Mouse (Mus musculus) C2C12 (cell line): ENCODE measurements around the gene Colgalt2. TPM values are rescaled to one million over a fixed set of nuclear protein-coding genes. Genes with fewer than 3 reads are reported as not detected.

Experiments used
- H3K27me3 ChIP-seq: one replicate; pipeline ENCODE4 v1.6.1; 2011; ENCODE audit not compliant: control insufficient read depth, insufficient read depth, insufficient read length
- H3K36me3 ChIP-seq: one replicate; pipeline ENCODE4 v1.6.1; 2011; ENCODE audit not compliant: control insufficient read depth, insufficient read depth
- H3K4me3 ChIP-seq: one replicate; pipeline ENCODE4 v1.5.1; 2011; ENCODE audit warnings: mild to moderate bottlenecking, control low read depth; ENCODE audit not compliant: poor library complexity, insufficient read depth, severe bottlenecking
- H3K79me2 ChIP-seq: one replicate; pipeline ENCODE4 v1.6.1; 2011; ENCODE audit not compliant: control insufficient read depth, insufficient read depth
- H3K79me3 ChIP-seq: one replicate; pipeline ENCODE4 v1.6.1; 2011; ENCODE audit warnings: low read depth, control low read depth
- H3ac ChIP-seq: one replicate; pipeline ENCODE3; 2011; ENCODE audit warnings: low read depth; ENCODE audit not compliant: control insufficient read depth, insufficient read length
- CEBPB ChIP-seq: IDR thresholded peaks from one replicate; pipeline ENCODE4 v1.6.1; 2011; ENCODE audit warnings: low read depth, mild to moderate bottlenecking, control low read depth, moderate library complexity
- CTCF ChIP-seq: IDR thresholded peaks from one replicate; pipeline ENCODE4 v1.5.1; 2011; ENCODE audit not compliant: control insufficient read depth, insufficient read depth, insufficient read length
- FOSL1 ChIP-seq: IDR thresholded peaks from one replicate; pipeline ENCODE4 v1.8.0; 2011; ENCODE audit warnings: mild to moderate bottlenecking, low read length; ENCODE audit not compliant: poor library complexity, insufficient read depth, severe bottlenecking
- MAX ChIP-seq: IDR thresholded peaks from one replicate; pipeline ENCODE4 v1.6.1; 2011; ENCODE audit warnings: mild to moderate bottlenecking, control low read depth
- MYOD1 ChIP-seq: IDR thresholded peaks from one replicate; pipeline ENCODE4 v1.6.1; 2011; ENCODE audit warnings: low read depth; ENCODE audit not compliant: control insufficient read depth, insufficient read length
- MYOG ChIP-seq: IDR thresholded peaks from one replicate; pipeline ENCODE4 v1.6.1; 2011; ENCODE audit not compliant: control insufficient read depth, insufficient read length; ENCODE audit errors: extremely low read depth
- USF1 ChIP-seq: IDR thresholded peaks from one replicate; pipeline ENCODE4 v1.6.1; 2011; ENCODE audit warnings: low read depth, mild to moderate bottlenecking, control low read depth, moderate library complexity
- polyA plus RNA-seq: library from polyadenylated mRNA; unstranded; fragments of >200 nt; fragmentation: generic; extraction: Trizol; gene quantifications from one replicate; pipeline ENCODE4 v1.2.1, GENCODE M21; 2012; ENCODE audit warnings: missing spikeins

Colgalt2 gene
- polyA plus RNA-seq, 1 experiment: 0.02 TPM

- Histone ChIP-seq H3K4me3 (no peak overlapping the region), H3K79me2 (no peaks in the 10 kb centered on the region), H3K27me3 (no peaks in the 10 kb centered on the region), H3ac (no peak overlapping the region), H3K79me3 (no peaks in the 10 kb centered on the region), H3K36me3 (no peaks in the 10 kb centered on the region)
- no peak for TF ChIP-seq CEBPB
- no peak for TF ChIP-seq MYOD1
- no peak for TF ChIP-seq MYOG
- TF ChIP-seq MAX: no peak
- TF ChIP-seq USF1: peak; percentile 34
- peak; percentile 21 for TF ChIP-seq CTCF
- TF ChIP-seq FOSL1: no peak
These were observed 125.5 kb downstream of the Colgalt2 start for GRCm38 (mm10) chr1:152524987-152525648.

- no peaks in the 10 kb centered on the region for H3K27me3 ChIP-seq
- H3K79me3 ChIP-seq: no peaks in the 10 kb centered on the region
- no peaks in the 10 kb centered on the region for H3K36me3 ChIP-seq
- H3K4me3 ChIP-seq: no peak overlapping the region
- no peaks in the 10 kb centered on the region for H3K79me2 ChIP-seq
- H3ac ChIP-seq: no peak overlapping the region
- TF ChIP-seq USF1: peak; percentile 31
- TF ChIP-seq FOSL1: no peak
These were observed 126.5 kb downstream of the Colgalt2 start for GRCm38 (mm10) chr1:152526154-152526553.

- Histone ChIP-seq H3ac (no peak overlapping the region), H3K79me2 (no peaks in the 10 kb centered on the region), H3K79me3 (no peaks in the 10 kb centered on the region), H3K27me3 (no peaks in the 10 kb centered on the region), H3K36me3 (peaks cover 3% of the 10 kb centered on the region), H3K4me3 (no peak overlapping the region)
- TF ChIP-seq MAX: no peak
- no peak for TF ChIP-seq CTCF
- no peak for TF ChIP-seq USF1
- TF ChIP-seq MYOG: no peak
- TF ChIP-seq FOSL1: no peak
These were observed 128.6 kb downstream of the Colgalt2 start for GRCm38 (mm10) chr1:152528214-152528613.

- Histone ChIP-seq H3K4me3 (no peak overlapping the region), H3K36me3 (peaks cover 6% of the 10 kb centered on the region), H3ac (no peak overlapping the region), H3K79me2 (no peaks in the 10 kb centered on the region), H3K27me3 (no peaks in the 10 kb centered on the region), H3K79me3 (no peaks in the 10 kb centered on the region)
- TF ChIP-seq CEBPB (no peak), MYOD1 (no peak), MYOG (no peak), MAX (no peak), FOSL1 (no peak), USF1 (no peak), CTCF (no peak)
These were observed 129.1 kb downstream of the Colgalt2 start for GRCm38 (mm10) chr1:152528778-152529177.

GRCm38 (mm10) chr1:152531498-152531897, 131.9 kb downstream of the Colgalt2 start:
- Histone ChIP-seq H3K79me3 (no peaks in the 10 kb centered on the region), H3K27me3 (no peaks in the 10 kb centered on the region), H3K79me2 (no peaks in the 10 kb centered on the region), H3K36me3 (peaks cover 6% of the 10 kb centered on the region), H3ac (no peak overlapping the region), H3K4me3 (no peak overlapping the region)
- peak; percentile 7 for TF ChIP-seq CTCF
- no peak for TF ChIP-seq FOSL1

- no peaks in the 10 kb centered on the region for H3K27me3 ChIP-seq
- peaks cover 11% of the 10 kb centered on the region for H3K36me3 ChIP-seq
- no peaks in the 10 kb centered on the region for H3K79me2 ChIP-seq
- H3ac ChIP-seq: no peak overlapping the region
- TF ChIP-seq MYOG (no peak), USF1 (no peak), MYOD1 (no peak), MAX (no peak), CEBPB (no peak), FOSL1 (no peak), CTCF (no peak)
- H3K79me3 ChIP-seq: no peaks in the 10 kb centered on the region
- no peak overlapping the region for H3K4me3 ChIP-seq
These were observed 134.9 kb downstream of the Colgalt2 start for GRCm38 (mm10) chr1:152534531-152534930.
